Mouse (Mus musculus) G1E (cell line): ENCODE measurements around the gene Gpr39.
"Not testable (repeated sequence)": the region's sequence is repeated elsewhere in the genome, so short reads cannot be mapped to it uniquely, and the experiment has no call there.

ENCODE experiments used
- CTCF ChIP-seq: IDR thresholded peaks from 2 replicates; pipeline ENCODE4 v1.5.1; 2012; ENCODE audit warnings: low read depth, low read length, inconsistent platforms, mixed read lengths
- GATA1 ChIP-seq: IDR thresholded peaks from 2 replicates; pipeline ENCODE4 v1.6.1; 2012; ENCODE audit warnings: borderline replicate concordance, low read length, inconsistent platforms, mixed read lengths

GRCm38 (mm10) chr1:125646816-125647215 lies 30.0 kb upstream of the Gpr39 start:
- not testable (repeated sequence) for TF ChIP-seq CTCF, GATA1
